Mouse (Mus musculus): Measurements from ENCODE around the gene Tcte2. TPM values are rescaled to one million over a fixed set of nuclear protein-coding genes. Genes with fewer than 3 reads are reported as not detected.

The Tcte2 gene
- polyA plus RNA-seq, 1 experiment from 2014 or later: 4.1 TPM

DNA sequence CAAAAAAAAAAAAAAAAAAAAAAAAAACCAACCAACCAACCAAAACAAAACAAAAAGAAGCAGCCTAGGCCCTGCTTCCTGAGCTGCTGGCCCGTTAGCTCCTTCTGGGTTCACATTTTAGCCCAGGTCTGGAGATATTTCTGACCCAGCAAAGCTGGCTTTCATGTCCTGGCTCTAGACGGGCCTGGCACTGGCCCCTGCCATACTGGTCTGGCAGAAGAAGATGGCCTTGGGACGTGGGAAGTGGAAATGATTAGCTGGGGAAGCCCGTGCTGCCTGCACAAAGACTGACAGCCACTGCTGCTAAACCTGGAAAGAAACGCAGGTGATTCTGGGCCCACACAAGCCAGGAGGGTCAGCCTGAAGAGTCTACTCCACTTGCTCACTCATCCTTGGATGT is 50.5 kb downstream of the Tcte2 start:
- POLR2A ChIA-PET: no interaction called here
- no peak for DNase-seq (ENCODE audit: low read depth, low spot score)
- CTCF ChIA-PET: no interaction called here
- in situ Hi-C loops (cut with MboI; ENCODE audit: low pct_unique_long_range_greater_than_20kb): no loop called here
- TF ChIP-seq CTCF (IDR thresholded peaks at IDR 0.05): no peak
- no peak for ATAC-seq
- no peaks in the 10 kb centered on the region for H3K27me3 ChIP-seq

- in situ Hi-C loops (cut with MboI; ENCODE audit: low pct_unique_long_range_greater_than_20kb): no loop called here
- peak; percentile 48 for ATAC-seq
- no peak for DNase-seq (ENCODE audit: low read depth, low spot score)
Observed at GRCm38 (mm10) chr17:13705481-13705921, 56.1 kb downstream of the Tcte2 start.

GRCm38 (mm10) chr17:13703611-13704320 is 57.9 kb downstream of the Tcte2 start:
- CTCF ChIA-PET: interaction anchor here (1.0 to 1.8 kb wide), 2 partner anchors 10 to 19 kb away, joined by 4 read pairs; no protein-coding TSS in a partner anchor
- no peak for TF ChIP-seq CTCF (IDR thresholded peaks at IDR 0.05)
- in situ Hi-C loops (cut with MboI; ENCODE audit: low pct_unique_long_range_greater_than_20kb): no loop called here
- DNase-seq (ENCODE audit: low read depth, low spot score) (no peak), ATAC-seq (no peak)
- POLR2A ChIA-PET: interaction anchor here (0.6 to 0.8 kb wide), 2 partner anchors 35 to 236 kb away, joined by 3 to 8 read pairs; no protein-coding TSS in a partner anchor
- H3K27me3 ChIP-seq: no peaks in the 10 kb centered on the region

More at GRCm38 (mm10) chr17:13705481-13705921, 56.1 kb downstream of the Tcte2 start:
- no peak for TF ChIP-seq CTCF (IDR thresholded peaks at IDR 0.05)
- H3K27me3 ChIP-seq: no peaks in the 10 kb centered on the region
- ChIA-PET POLR2A (interaction anchor here (0.6 kb wide), 1 partner anchor 19 kb away, joined by 3 read pairs; no protein-coding TSS in a partner anchor), CTCF (interaction anchor here (0.9 to 1.6 kb wide), 4 partner anchors 10 to 120 kb away, joined by 3 to 5 read pairs (median 3); no protein-coding TSS in a partner anchor)

DNA sequence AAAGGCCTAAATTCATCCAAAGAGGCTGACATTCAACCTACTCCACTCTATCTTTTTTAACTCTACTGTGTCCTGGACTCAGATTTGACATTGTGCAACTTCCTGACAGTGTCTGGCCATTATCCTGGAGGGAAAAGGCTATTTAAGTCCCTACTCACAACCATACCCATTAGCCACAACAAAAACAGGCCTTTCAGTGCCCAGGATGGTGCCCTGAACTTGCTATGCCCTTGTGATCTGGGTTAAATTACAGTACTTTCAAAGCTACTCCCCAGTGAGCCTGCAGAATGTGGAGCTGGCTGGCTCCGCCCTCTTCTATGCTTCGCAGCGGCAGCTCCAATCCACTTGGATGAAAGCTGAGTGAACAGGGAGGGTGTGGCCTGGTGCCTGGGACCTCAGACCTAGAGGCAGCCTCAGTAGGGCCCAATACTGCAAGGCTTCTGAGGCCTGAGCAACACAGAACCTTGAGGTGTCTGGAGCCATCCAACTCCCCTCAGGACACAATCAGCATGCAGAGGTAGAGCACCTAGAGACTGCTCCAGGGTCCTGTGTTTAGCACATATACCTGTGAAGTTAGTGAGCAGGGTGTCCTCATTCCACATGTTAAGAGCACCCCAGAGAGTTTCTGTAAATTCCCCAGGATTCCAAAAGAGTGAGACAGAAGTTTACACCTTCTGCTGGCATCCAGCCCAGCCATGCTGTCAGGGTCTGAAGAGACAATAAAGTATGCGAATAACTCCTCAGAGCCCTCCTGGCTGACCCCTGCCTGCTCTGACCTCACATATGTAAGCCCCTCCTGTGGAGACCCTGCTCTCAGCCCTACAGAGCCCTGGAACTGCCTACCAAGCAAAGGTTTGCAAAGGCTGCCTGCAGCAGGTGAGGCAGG is 61.3 kb downstream of the Tcte2 start:
- CTCF ChIA-PET: interaction anchor here (1.2 kb wide), 1 partner anchor 84 kb away, joined by 3 read pairs; no protein-coding TSS in a partner anchor
- in situ Hi-C loops (cut with MboI; ENCODE audit: low pct_unique_long_range_greater_than_20kb): no loop called here
- no peak for TF ChIP-seq CTCF (IDR thresholded peaks at IDR 0.05)
- ATAC-seq (peak; percentile 87), DNase-seq (ENCODE audit: low read depth, low spot score) (no peak)
- POLR2A ChIA-PET: interaction anchor here (0.9 kb wide), 1 partner anchor 9 kb away, joined by 3 read pairs; no protein-coding TSS in a partner anchor
- H3K27me3 ChIP-seq: no peaks in the 10 kb centered on the region

DNA sequence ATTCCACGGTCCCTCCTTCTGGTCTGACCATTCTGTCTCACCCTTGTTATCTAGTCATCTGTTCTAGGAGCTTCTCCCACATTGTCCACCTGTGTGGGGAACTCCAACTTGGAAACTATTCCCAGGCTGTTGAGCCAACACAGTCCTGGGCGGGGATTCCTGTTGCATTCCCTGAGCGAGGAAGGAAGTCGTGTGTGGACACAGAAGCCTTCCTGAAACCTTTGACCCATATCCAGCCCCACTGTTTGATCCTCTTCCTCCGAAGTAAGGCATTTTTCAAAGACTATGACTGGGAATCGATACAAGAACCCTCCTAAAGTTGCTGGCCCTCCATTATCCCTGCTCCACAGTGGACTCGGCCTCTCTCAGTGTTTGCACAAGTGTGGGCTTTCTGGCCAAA is 61.9 kb downstream of the Tcte2 start:
- POLR2A ChIA-PET: interaction anchor here (0.6 to 0.9 kb wide), 2 partner anchors 8 to 64 kb away, joined by 3 read pairs; no protein-coding TSS in a partner anchor
- DNase-seq (ENCODE audit: low read depth, low spot score) (no peak), ATAC-seq (no peak)

DNA sequence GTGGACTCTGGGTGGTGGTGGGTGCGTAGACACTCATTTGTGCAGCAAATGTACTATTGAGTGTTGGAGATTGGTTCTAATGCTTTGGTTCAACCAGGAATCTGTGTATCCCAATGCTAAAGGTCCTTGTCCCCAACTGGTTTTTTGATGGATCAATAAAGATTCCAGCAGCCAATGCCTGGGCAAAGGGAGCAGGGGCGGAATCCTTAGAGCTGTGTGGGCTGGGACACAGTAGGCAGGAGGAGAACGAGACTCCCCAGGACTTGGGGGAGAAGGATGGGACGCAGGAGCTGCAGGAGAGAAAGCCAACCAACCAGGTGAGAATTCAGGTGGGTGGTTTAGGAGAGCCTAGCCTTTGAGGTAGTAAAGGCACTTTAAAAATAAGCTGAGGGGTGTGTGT is 63.4 kb downstream of the Tcte2 start:
- no peaks in the 10 kb centered on the region for H3K27me3 ChIP-seq
- TF ChIP-seq CTCF (IDR thresholded peaks at IDR 0.05): no peak
- in situ Hi-C loops (cut with MboI; ENCODE audit: low pct_unique_long_range_greater_than_20kb): no loop called here
- DNase-seq (ENCODE audit: low read depth, low spot score) (no peak), ATAC-seq (no peak)
- POLR2A ChIA-PET: interaction anchor here (2.9 kb wide), 1 partner anchor 15 kb away, joined by 6 read pairs; no protein-coding TSS in a partner anchor
- CTCF ChIA-PET: interaction anchor here (1.0 to 1.9 kb wide), 2 partner anchors 12 to 29 kb away, joined by 3 to 9 read pairs; no protein-coding TSS in a partner anchor

More for the DNA sequence above, 61.9 kb downstream of the Tcte2 start:
- TF ChIP-seq CTCF (IDR thresholded peaks at IDR 0.05): no peak
- CTCF ChIA-PET: no interaction called here
- in situ Hi-C loops (cut with MboI; ENCODE audit: low pct_unique_long_range_greater_than_20kb): no loop called here
- H3K27me3 ChIP-seq: no peaks in the 10 kb centered on the region

GRCm38 (mm10) chr17:13697646-13698045 is 64.0 kb downstream of the Tcte2 start:
- no peaks in the 10 kb centered on the region for H3K27me3 ChIP-seq
- TF ChIP-seq CTCF (IDR thresholded peaks at IDR 0.05): no peak
- no peak for ATAC-seq
- DNase-seq (ENCODE audit: low read depth, low spot score): no peak
- ChIA-PET POLR2A (interaction anchor here (2.9 kb wide), 1 partner anchor 15 kb away, joined by 6 read pairs; no protein-coding TSS in a partner anchor), CTCF (interaction anchor here (0.9 to 1.9 kb wide), 3 partner anchors 9 to 28 kb away, joined by 3 to 9 read pairs (median 3); no protein-coding TSS in a partner anchor)
- in situ Hi-C loops (cut with MboI; ENCODE audit: low pct_unique_long_range_greater_than_20kb): no loop called here

DNA sequence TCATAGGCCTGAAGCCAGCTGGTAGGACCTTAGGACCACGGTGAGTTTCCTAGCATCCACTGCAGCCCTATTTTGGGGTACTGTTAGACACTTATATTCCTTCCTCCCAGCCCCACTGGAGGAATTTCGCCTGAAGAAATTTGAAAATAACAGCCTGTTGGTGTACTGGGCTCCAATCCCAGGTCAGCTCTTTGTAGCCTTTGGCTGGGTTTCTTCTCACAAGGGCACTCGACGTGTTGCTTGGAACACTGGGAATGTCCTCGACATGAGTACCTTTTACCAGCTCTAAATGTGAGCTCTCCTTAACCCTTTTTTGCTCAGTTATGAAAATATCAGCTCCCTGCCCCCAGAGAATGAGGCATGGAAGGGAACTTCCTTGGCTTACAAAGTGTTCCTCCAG is 65.7 kb downstream of the Tcte2 start:
- TF ChIP-seq CTCF (IDR thresholded peaks at IDR 0.05): no peak
- POLR2A ChIA-PET: interaction anchor here (2.9 kb wide), 1 partner anchor 13 kb away, joined by 6 read pairs; no protein-coding TSS in a partner anchor
- ATAC-seq (no peak), DNase-seq (ENCODE audit: low read depth, low spot score) (no peak)
- in situ Hi-C loops (cut with MboI; ENCODE audit: low pct_unique_long_range_greater_than_20kb): no loop called here
- CTCF ChIA-PET: interaction anchor here (1.3 kb wide), 1 partner anchor 14 kb away, joined by 7 read pairs; no protein-coding TSS in a partner anchor
- no peaks in the 10 kb centered on the region for H3K27me3 ChIP-seq

DNA sequence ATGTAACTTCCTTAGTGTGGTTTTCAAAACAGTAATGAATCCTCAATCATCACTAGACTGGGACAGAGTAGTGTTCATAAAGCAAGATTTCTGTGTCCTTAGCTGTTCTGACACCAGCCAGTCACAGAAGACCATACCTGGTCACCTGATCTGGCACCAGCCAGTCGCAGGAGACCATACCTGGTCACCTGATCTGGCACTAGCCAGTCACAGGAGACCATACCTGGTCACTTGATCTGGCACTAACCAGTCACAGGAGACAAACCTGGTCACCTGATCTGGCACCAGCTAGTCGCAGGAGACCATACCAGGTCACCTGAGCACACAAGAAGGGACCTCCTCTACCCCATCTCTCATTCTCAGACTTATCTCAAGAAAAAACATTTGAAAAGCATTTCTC is 66.4 kb downstream of the Tcte2 start:
- ChIA-PET CTCF (interaction anchor here (1.3 kb wide), 1 partner anchor 14 kb away, joined by 7 read pairs; no protein-coding TSS in a partner anchor), POLR2A (no interaction called here)
- no peaks in the 10 kb centered on the region for H3K27me3 ChIP-seq
- ATAC-seq (no peak), DNase-seq (ENCODE audit: low read depth, low spot score) (no peak)
- in situ Hi-C loops (cut with MboI; ENCODE audit: low pct_unique_long_range_greater_than_20kb): no loop called here
- TF ChIP-seq CTCF (IDR thresholded peaks at IDR 0.05): no peak

GRCm38 (mm10) chr17:13694181-13694580 is 67.4 kb downstream of the Tcte2 start:
- H3K27me3 ChIP-seq: no peaks in the 10 kb centered on the region
- no peak for ATAC-seq
- no peak for TF ChIP-seq CTCF (IDR thresholded peaks at IDR 0.05)
- no peak for DNase-seq (ENCODE audit: low read depth, low spot score)
- ChIA-PET CTCF (interaction anchor here (1.0 to 1.8 kb wide), 2 partner anchors 23 to 136 kb away, joined by 3 to 5 read pairs; no protein-coding TSS in a partner anchor), POLR2A (no interaction called here)
- in situ Hi-C loops (cut with MboI; ENCODE audit: low pct_unique_long_range_greater_than_20kb): no loop called here
